Mouse (Mus musculus) hindbrain, embryonic 16.5 days (tissue): Measurements from ENCODE around the gene Gins1. TPM values are rescaled to one million over a fixed set of nuclear protein-coding genes. Genes with fewer than 3 reads are reported as not detected.

ENCODE experiments used
- ATAC-seq: fragments of 200-750 bp; cut with Nextera tagmentation; 2 replicates; pipeline ENCODE4 v1.8.0; 2017; ENCODE audit warnings: moderate TSS enrichment, moderate library complexity
- H3K27ac ChIP-seq: fragments of 300-500 bp; sonication (generic); 2 replicates; pipeline ENCODE4 v1.5.1; 2014; ENCODE audit warnings: low read depth, mild to moderate bottlenecking, control low read depth, low read length, moderate library complexity
- H3K27me3 ChIP-seq: fragments of 300-500 bp; sonication (generic); replicated peaks from 2 replicates; pipeline ENCODE4 v1.6.1; 2014; ENCODE audit warnings: low read length; ENCODE audit not compliant: control insufficient read depth, insufficient read depth
- H3K36me3 ChIP-seq: fragments of 300-500 bp; sonication (generic); 2 replicates; pipeline ENCODE4 v1.6.1; 2014; ENCODE audit warnings: mild to moderate bottlenecking, low read length, moderate library complexity, mixed read lengths; ENCODE audit not compliant: control insufficient read depth, insufficient read depth
- H3K4me1 ChIP-seq: fragments of 300-500 bp; sonication (generic); 2 replicates; pipeline ENCODE4 v1.6.1; 2014; ENCODE audit warnings: low read depth, low read length; ENCODE audit not compliant: control insufficient read depth, insufficient read depth
- H3K4me2 ChIP-seq: fragments of 300-500 bp; sonication (generic); 2 replicates; pipeline ENCODE4 v1.6.1; 2014; ENCODE audit warnings: mild to moderate bottlenecking, low read length, control low read depth, moderate library complexity
- H3K4me3 ChIP-seq: fragments of 300-500 bp; sonication (generic); 2 replicates; pipeline ENCODE4 v1.5.1; 2014; ENCODE audit warnings: mild to moderate bottlenecking, low read length, control low read depth, moderate library complexity
- H3K9ac ChIP-seq: fragments of 300-500 bp; sonication (generic); 2 replicates; pipeline ENCODE4 v1.6.1; 2014; ENCODE audit warnings: low read depth, mild to moderate bottlenecking, control low read depth, low read length, moderate library complexity
- H3K9me3 ChIP-seq: fragments of 300-500 bp; sonication (generic); 2 replicates; pipeline ENCODE4 v1.6.1; 2014; ENCODE audit warnings: mild to moderate bottlenecking, low read length, moderate library complexity; ENCODE audit not compliant: control insufficient read depth
- WGBS: fragments of 180-500 bp; shearing (Covaris S2); extraction: QIAGEN DNeasy Blood & Tissue Kit; methylation state at CpG from one replicate; pipeline ENCODE4 v1.1.7; 2014; 5-methylcytosine and 5-hydroxymethylcytosine counted together
- polyA plus RNA-seq: library from polyadenylated mRNA; unstranded; fragments of >200 nt; fragmentation: Nextera tagmentation; extraction: Ambion mirVana; gene quantifications from 2 replicates; pipeline ENCODE4 v1.2.1, GENCODE M21; 2015

Gene Gins1
- polyA plus RNA-seq, 1 experiment from 2014 or later, result 14.1 TPM

GRCm38 (mm10) chr2:150978791-150979190 lies 73.6 kb downstream of the Gins1 start:
- Histone ChIP-seq H3K27me3 (no peaks in the 10 kb centered on the region), H3K9ac (no peak overlapping the region), H3K4me2 (no peak overlapping the region), H3K4me1 (no peaks in the 10 kb centered on the region), H3K27ac (no peak overlapping the region), H3K9me3 (no peaks in the 10 kb centered on the region), H3K36me3 (peaks cover 2% of the 10 kb centered on the region; the same call in 1 of the 2 replicates), H3K4me3 (no peak overlapping the region)
- ATAC-seq, result no peak
- WGBS, result 82% methylated on average over 3 of the region's 3 CpGs

- no peak for ATAC-seq
- no peak overlapping the region for H3K4me2 ChIP-seq
- WGBS, result 88% methylated on average over 14 of the region's 14 CpGs
- H3K27me3 ChIP-seq, result no peaks in the 10 kb centered on the region
- H3K4me3 ChIP-seq, result no peak overlapping the region
- no peaks in the 10 kb centered on the region for H3K9me3 ChIP-seq
- peaks cover 2% of the 10 kb centered on the region; the same call in 1 of the 2 replicates for H3K36me3 ChIP-seq
- no peak overlapping the region for H3K27ac ChIP-seq
- no peak overlapping the region for H3K9ac ChIP-seq
- no peaks in the 10 kb centered on the region for H3K4me1 ChIP-seq
Measured at GRCm38 (mm10) chr2:150979861-150980620, 74.8 kb downstream of the Gins1 start.

Other genes with a start within 250 kb of the Gins1 start
- 22.1 and 24.4 TPM in 2 replicates for gene Acss1, start 236.9 kb upstream of the Gins1 start, polyA plus RNA-seq
- 0.06 and 0.09 TPM in 2 replicates for gene Vsx1, start 216.0 kb upstream of the Gins1 start, polyA plus RNA-seq
- 87.0 and 87.2 TPM in 2 replicates for gene Entpd6, start 156.4 kb upstream of the Gins1 start, polyA plus RNA-seq
- gene Pygb, start 118.7 kb upstream of the Gins1 start, polyA plus RNA-seq, result 176 and 179 TPM in 2 replicates
- 143 and 157 TPM in 2 replicates for gene Abhd12, start 659 bp upstream of the Gins1 start, polyA plus RNA-seq
- 3.6 and 4.6 TPM in 2 replicates for gene Ninl, start 134.0 kb downstream of the Gins1 start, polyA plus RNA-seq
- gene Nanp, start 134.0 kb downstream of the Gins1 start, polyA plus RNA-seq, result 32.7 and 36.1 TPM in 2 replicates
- not detected in 2 replicates for gene Gm14151, start 186.9 kb downstream of the Gins1 start, polyA plus RNA-seq
- gene Gm14147, start 192.8 kb downstream of the Gins1 start, polyA plus RNA-seq, result not detected in 2 replicates